Mouse (Mus musculus) thymus, postnatal 25 days (tissue): ENCODE data around the gene Nkiras2.
"Not testable (repeated sequence)": the region's sequence is repeated elsewhere in the genome, so short reads cannot be mapped to it uniquely, and the experiment has no call there.

ENCODE experiments used
- DNase-seq: peaks from one replicate; pipeline ENCODE4 v3.0.0; 2022

The Nkiras2 gene

DNA sequence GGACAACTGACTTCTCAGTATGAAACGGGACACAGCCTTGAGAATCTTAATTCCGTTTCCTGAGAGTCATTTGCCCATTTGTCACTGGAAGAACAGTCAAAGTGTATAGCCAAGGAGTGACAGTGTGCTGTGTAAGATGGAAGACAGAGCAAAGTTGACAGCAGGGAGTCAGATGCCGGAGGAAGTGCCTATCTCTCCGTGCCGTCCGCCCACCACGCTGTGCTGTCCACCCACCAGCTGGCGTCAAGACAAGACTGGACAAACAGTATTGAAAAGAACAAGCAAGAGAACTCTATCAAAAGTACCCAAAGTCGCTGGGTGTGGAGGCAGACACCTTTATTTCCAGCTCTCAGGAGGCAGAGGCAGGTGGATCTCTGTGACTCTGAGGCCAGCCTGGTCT is 15.9 kb upstream of the Nkiras2 start:
- no peak for DNase-seq

DNA sequence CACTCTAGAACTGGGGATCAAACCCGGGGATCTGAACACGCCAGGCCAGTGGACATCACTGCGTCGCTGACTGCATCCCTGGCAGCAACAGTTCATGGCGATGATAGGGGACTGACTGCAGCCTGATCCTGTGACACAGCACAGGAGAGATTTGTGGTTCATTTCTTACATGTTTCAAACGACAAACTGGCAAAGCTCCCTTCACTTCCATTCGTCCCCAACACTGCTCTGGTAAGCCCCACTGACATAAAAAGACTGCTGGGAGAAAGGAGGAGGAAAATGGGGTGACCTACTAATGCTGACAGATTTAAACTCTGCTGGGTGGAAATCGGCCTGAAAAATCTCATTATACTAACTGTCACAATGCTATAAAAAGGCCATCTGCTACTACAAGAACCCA is 15.2 kb upstream of the Nkiras2 start:
- no peak for DNase-seq

DNA sequence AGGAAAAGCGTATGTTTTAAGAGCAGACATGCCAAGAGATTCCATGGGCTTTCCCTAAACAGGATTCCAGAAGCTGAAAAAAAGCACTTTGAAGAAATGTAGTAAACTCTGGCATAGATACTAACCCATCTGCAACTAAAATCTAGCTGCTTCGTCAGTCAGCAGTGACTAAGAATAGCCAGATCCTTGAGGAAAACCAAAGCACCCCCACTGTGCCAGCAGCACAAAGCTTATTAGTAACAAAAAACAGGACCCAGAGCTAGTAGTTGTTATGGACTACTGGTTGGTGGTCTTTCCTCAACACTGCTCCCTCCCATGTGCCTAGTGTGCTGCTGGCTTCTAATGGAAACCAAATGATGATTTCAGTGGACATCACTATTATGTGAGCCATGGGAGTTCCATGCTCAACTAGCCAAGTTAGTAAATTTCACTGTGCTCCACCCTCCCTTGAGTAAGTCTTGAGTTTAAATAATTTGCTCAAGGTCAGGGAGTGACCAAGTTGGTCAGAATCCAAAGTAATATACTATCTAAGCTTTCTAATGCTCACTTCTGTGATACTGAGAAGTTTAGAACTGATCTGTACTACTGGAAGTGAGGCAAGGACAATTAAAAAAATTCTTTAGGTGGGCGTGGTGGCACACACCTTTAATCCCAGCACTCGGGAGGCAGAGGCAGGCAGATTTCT is 14.6 kb upstream of the Nkiras2 start:
- no peak for DNase-seq

DNA sequence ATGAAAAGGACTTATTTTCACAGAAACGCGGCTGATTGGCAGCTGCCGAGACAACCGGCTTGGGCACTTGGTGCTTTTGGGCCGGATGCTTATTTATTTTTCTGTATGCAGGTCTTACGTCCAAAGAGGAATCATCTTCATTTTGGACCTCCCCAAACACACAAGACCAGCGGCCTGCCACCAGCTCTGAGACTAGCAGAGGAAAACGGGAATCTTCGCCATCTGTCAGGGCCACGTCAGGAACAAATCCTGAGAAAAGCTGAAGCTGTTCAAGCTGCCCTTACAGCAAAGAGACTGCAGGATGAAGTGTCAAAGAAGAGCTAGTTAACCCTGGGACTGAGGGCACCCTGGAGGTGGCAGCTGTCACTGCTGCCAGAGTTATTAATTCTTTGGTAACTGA is 13.6 kb upstream of the Nkiras2 start:
- no peak for DNase-seq

DNA sequence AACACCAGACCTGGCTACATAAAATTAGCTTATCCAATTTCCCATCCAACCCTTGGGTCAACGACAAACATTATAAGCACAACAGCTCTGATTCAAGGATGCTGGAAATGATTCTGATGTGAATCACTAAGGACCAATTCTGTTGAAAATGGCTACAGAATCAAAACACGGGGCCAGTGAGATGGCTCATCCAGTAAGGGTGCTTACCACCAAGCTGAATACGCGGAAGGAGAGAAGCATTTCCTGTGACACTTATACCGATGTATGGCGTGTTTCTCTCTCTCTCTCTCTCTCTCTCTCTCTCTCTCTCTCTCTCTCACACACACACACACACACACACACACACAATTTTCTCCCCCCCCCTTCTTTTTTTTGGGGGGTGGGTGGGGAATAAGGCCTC is 11.9 kb upstream of the Nkiras2 start:
- DNase-seq, result no peak

DNA sequence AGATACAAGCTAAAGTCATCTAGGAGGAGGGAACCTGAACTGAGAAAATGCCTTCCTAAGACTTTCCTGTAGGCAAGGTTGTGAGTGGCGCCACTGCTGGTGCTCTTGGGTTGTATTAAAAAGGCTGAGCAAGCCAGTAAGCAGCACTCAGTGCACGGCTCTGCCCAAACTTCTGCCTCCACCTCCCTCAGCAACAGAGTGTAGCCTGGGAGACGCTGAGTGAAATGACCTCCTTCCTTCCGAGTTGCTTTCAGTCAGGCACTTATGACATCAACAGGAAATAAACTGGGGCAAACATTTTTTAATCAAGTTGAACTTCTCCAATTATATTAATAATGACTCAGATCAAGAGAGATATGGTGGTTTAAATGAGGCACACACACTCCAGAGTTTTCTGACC is 10.2 kb upstream of the Nkiras2 start:
- no peak for DNase-seq

DNA sequence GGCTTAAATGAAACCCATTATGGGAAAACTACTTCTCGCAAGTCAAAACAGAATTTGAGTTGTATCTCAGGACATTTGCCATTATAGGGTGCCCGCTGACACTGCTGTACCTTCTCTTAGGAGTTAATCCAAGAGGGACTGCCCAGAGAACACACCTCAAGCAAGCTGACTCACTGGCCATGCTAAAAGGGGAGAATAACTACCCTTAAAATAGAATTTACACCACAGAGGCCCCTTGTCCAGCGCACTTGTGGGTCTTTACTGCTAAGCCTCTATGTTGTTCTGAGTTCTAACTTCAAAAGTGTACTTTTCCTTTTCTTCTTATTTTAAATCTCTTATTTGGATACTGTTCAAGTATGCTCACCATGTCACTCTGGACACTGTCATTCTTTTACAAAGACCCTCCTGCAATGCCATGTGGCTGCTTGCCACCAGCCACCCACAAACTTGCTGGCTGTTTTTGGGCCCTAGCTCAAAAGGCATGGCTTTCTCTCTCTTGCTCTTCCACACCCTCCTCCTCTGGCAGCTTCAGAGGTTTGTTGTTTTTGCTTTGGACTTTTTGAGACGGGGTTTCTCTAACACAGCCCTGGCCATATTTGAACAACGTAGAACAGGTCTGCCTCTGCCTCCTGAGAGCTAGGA is 9.6 kb upstream of the Nkiras2 start:
- no peak for DNase-seq

DNA sequence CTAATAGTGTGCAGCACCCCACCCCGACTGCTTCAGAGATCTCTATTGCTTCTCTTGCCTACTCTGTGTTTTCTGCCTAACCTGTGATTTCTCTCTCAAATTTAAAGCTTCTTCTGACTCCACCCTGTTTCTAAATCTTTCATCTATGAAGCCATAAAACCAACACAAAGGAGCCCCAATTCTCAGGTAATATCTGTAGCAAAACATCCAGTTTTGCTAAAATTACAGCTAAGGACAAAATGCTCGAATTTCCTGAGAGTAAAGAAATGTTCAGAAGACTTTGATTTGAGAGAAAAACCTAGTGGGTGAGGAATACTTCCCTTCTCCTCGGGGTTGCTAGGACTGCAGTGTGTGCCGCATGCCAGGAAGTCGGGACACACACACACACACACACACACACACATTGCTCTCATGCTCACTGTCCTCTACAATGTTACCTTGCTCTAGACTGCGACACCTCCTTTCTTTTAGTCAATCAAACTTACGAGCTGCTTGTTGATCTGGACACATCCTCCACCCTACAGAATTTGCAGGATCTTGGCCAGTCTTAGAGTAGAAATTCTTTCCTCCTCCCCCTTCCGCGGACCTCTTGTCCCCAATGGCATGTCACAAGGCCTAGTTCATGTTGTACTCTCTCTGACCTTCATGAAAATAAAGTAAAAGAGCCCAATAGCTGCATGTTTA is 8.9 kb upstream of the Nkiras2 start:
- no peak for DNase-seq

DNA sequence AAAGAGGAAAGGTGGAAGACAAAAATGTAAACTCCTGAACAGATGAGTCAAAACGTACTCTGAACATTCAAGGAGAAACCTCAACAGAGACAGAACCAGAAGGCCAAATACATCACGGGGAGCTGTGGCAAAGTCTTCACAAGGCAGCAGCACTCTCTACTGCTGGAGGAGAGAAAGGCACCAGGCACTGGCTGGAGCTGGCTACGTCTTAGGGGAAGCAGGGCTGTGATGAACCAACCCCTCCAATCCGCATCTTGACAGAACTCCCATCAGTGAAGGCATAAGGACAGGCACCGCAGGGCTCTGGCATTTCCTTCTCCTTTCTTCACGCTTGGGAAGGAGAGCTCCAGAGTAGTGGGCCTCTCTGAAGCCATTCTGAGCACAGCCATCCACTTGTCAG is 7.4 kb upstream of the Nkiras2 start:
- no peak for DNase-seq

DNA sequence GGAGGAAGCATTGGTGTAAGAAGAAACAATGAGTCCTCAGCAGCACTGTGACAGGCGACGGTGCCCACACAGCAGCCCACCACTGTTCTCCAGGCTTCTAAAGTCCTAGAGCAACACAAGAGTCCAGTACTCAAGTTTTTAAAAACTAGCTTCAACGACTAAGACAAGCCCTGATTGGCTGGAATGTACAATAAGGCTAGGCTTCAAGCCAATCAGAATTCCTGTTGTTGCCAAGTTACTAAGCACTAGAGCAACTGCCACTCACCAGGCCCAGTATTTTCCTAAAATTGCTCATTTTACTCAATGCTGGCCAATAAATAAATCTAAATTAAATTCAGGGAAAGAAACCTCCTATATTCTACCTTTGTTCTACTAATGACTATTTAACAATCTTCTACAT is 5.8 kb upstream of the Nkiras2 start:
- DNase-seq, result no peak

DNA sequence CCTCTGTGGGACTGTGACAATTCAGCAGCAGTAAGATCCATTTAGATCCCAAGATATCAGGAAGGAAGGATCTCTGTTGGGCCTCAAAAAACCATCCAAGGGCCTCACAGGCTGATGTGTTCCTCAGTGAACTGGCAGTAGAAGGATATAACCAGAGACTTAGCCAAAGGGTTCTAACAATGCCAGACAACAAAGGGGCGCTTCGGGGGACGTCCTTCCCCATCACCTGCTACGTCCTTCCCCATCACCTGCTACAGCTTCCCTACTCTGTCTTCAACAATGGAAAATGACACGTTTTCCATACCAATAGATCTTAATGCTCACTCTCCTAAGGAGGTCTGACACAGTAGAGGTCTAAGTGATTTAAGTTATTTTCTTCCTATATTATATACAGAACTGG is 2.7 kb upstream of the Nkiras2 start:
- DNase-seq, result no peak

DNA sequence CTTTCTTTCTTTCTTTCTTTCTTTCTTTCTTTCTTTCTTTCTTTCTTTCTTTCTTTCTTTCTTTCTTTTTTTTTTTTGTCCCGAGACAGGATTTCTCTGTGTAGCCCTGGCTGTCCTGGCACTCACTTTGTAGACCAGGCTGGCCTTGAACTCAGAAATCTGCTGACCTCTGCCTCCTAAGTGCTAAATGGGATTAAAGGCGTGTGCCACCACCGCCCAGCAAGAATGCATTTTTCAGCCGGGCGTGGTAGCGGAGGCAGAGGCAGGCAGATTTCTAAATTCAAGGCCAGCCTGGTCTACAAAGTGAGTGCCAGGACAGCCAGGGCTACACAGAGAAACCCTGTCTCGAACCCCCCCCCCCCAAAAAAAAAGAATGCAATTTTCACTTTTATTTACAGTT is 2.2 kb upstream of the Nkiras2 start:
- not testable (repeated sequence) for DNase-seq

DNA sequence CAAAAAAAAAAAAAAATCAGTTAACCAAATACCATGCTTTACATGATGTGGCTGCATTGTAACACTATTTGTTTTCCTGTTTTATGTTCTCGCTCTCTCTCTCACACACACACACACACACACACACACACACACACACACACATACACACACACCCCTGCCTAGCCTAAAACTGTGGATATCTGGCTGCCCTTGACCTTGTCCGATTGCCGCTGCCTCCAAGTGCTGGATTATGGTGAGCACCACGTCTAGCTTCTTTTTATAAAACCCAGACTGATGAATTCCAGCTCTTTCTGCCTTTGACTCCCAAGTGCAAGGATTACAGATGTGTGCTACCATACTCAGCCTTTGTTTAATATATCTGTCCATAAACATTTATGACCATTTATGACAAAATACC is 1.6 kb upstream of the Nkiras2 start:
- DNase-seq, result no peak

DNA sequence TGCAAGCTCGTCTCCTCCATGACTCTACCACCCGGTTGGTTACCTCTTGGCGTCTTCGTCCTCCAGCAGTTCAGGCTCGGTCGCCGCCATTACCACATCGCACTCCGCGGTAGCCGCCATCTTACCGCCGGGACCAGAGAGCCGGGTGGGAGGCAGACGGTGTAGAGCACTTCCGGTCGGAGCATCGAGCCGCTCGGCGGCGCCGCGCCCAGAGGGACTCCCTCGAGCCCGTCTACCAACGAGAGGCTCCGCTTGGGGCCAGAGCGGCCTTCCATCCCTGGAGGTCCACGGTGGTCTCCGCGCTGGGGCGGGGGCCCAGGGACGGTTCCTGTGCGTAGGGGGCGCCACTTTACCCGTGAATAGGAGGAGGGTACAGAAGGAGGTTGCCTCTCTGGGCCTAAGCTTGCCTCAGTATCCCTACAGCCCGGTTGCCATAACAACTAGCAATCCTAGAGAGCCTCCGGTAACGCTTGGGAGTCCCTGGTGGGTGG is 486 bp downstream of the Nkiras2 start:
- DNase-seq, result peak; percentile 97

DNA sequence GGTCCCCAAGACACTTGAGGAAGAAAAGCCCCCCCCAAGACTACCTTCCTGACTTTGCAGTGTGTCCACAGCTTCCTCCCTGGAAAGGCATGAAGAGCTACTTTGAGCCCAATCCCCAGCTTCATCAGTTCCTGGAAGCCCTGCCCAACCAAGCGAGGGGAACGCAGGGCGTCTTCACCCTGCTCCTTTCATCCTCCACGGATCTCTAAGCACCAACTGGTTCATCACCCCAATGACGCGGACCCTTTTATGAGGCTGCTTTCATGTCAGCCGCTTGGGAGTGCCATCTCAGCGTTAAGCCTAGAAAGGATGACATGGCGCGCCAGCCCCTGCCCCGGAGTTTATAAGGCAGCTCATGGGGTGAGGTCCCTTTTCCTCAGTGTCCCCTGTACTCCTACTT is 938 bp downstream of the Nkiras2 start, which contains the start of gene Dnajc7:
Gene Dnajc7 (minus strand): TSS at position 187 of the 400 bp plus-strand sequence.
- DNase-seq, result no peak

DNA sequence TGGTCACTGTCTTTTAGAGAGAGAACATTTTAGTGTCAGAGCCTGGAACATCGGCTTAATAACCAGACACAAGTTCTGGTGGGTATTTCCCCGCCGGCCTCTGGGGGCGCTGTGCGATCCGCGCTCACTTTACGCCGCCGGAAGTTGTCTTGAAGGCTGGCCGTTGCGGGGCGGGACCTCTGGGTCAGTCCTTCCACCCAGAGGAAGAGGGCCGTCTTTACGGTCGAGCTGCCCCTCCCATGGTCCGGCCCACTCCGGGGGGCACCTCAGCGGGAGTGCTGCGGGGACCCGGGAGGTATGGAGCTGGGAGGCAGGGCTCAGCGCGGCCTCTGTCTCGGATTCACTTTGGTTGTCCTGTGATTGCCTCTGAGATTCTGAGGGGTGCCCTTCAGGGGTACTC is 3.7 kb downstream of the Nkiras2 start:
- DNase-seq, result peak; percentile 95

DNA sequence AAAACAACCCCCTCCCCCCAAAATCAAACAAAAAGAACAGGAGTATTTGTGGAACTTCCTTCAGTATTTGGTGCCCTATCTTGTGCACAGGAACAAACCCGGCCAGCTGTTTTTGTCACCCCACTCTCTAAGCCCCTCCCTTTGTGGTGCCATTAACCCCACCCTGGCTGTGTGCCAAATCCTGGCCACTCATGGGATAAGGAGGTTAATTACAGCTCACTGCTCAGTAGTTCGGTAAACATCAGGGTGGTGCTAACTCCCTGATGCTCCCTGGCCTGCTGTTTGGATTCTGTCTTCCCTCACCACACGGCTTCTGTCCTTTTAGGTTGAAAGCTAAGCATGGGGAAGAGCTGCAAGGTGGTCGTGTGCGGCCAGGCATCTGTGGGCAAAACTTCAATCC is 4.8 kb downstream of the Nkiras2 start:
- no peak for DNase-seq

DNA sequence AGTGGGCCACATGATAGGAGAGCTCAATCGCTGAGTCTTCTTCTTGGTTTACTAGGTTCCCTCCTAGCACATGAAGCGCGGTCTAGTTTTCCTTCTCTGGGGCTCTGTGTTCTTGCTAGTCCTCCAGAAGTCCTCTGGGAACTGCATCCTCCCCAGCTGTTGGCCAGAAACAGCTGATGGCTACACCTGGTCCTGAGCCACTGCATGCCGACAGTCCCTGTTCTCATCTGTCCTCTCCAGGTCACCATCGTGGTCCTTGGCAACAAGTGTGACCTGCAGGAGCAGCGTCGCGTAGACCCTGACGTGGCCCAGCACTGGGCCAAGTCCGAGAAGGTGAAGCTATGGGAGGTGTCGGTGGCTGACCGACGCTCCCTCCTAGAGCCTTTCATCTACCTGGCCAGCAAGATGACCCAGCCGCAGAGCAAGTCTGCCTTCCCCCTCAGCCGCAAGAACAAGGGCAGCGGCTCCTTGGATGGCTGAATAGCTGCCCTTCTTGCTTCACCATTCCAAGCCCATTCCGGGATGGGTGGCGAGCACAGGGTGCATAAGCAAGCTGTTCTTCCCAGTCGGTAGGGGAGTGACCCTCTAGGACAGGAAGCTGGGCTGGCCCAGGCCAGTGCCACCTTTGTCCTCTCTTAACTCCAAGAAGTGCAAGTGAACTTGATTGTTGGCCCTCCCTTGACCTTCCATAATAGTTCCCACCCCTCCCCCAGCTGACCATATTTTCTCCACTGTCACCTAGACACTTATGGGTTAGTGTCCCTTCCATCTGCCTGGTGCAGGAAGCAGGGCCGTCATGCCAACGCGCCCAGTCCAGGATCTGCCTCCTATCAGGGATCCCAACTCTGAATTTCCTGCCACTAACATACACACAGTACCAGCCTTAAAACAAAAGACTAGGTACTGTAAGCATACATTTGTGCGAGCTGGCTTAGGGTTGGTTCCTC is 7.0 kb downstream of the Nkiras2 start:
- no peak for DNase-seq

DNA sequence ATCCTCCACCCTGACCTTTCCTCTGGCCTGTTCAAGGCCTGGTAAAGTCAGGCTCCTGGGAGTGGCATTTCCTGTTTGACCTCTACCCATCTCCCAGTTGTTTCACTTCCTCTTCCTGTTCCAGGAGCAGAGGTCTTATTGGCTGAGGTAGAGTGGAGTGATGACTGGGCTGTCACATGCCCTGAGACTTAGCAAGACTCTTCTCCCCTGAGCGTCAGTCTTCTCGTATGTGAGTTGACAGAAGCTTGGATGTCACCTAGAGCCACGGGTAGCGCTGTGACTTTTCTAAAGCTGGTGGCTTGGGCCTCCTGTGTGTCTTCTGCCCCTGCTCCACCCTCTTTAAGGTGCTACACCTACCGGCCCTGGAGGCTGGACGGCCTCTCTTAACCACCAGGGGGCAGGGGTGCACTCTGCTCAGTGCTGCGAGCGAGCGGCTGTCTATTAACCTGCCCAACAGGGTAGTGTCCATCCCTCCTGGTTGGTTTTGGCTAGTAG is 7.7 kb downstream of the Nkiras2 start:
- DNase-seq, result peak; percentile 75

DNA sequence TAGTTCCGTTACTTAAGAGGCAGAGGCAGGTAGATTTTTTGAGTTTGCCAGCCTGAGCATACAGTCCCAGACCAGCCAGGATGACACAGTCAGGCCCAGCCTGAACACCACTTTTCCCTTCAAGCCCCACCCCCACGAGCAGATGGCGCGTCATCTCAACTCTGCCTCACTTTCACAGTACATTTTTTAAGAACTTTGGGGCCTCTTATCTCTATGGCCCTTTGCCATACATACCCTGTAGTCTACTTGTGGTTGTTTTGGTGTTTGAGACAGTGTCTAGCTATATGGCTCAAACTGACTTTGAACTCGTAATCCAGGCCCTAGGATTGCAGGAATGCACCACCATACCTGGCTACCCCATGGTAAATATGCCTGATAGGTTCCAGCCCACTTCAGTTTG is 9.0 kb downstream of the Nkiras2 start:
- no peak for DNase-seq

DNA sequence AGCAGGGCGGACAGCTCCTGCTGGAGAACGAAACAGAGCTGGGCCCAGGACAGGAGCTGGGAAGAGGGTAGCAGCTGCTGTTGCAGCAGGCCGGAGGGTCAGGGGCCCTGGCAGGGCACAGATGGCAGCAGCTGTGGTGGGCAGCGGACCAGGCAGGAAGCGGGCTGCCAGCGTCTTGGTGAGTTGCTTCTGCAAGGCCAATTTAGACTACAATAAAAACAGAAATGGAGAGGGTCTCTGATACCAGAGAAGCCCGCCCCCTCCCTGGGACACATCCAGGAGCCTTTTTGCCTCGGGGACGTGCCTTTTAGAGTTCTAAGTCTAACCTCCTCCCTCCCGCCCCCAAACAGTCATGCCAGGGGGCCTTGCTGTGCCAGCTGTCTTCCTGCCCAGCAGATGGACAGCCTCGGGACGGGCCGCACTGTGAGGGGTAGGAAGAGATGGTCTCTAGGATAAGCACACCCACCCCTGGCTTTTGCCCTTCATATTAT is 9.9 kb downstream of the Nkiras2 start:
- DNase-seq, result no peak

DNA sequence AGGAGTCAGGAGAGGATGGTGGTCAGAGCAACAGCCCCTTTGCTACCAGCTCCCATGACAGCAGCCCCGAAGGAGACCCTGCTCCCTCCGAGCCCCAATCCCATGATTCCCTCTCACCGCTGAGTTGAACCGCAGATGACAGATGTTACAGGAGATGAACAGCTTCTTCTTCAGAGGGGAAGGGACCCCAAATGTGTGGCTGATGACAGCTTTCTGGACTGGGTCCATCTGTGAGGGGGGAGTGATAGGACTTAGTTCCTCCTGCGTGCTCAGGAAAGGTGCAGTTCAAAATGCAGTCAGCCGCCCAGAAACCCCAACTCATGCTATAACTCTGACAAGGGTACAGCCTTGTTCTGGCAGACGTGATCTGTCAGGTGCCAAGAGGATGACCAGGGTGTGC is 15.5 kb downstream of the Nkiras2 start:
- no peak for DNase-seq
